Mouse (Mus musculus) embryo, embryonic 11.5 days (tissue): ENCODE measurements at regions not wholly inside any gene's neighbourhood (a gene's known extent, or its start where the extent isn't known, plus 50 kb on each side); places are given as distances from the start of the nearest gene placed in this dataset.

ENCODE experiments used
- DNase-seq: peaks from one replicate; pipeline ENCODE4 v3.0.0-alpha.2; 2012; ENCODE audit warnings: low read depth, low spot score

DNA sequence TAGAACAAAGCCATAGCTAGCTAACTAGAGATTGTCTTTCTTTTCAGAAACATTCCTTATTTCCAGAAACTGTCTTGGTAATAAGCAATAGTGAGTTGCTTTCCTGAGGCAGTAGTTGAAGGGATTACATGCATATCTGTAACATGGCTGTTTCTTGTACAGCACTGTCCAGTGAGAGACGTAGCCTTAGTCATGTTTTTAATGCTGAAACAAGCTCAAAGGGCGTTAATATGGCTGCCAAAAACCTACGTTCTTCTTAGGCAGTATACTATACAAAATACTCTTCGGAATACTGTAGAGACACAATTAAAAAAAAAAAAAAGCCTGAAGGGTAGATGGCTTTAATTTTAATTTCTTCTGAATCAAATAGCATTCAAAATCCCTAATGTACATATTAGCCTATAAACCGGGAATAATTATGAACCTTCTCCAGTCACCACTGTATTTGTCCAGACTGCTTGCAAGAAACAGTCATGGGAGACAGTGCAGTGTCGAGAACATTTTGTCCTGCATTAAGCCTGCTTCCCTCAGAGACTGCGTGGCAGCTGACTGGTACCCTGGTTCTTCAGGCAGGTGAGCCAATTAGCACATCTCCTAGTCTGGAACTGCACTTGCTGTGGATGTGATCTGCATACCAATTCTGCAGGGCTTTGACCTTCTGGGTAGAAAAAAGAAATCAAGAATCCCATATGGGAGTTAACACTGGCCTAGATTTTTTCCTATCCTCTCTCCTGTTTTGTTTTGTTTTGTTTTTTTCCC, 854.7 kb upstream of the Stxbp6 start:
- no peak for DNase-seq
